9 mouse cellular contexts compared by ENCODE assay signal in genomic region chr7:6784340-6785073, GRCm38 (mm10). TPM values are rescaled to one million over a fixed set of nuclear protein-coding genes. Genes with fewer than 3 reads are reported as not detected.
DNase-seq lines count a peak whose midpoint lies in the region; ATAC-seq lines count a peak whose summit lies in the region.
"Had no signal": no experiment of that assay in that cellular context is flagged by ENCODE, and none has a peak within 500 bp of the region (broad histone marks: within the 10 kb centered on the region; RNA-seq: fewer than 3 reads in every experiment).

No protein-coding gene starts in this region.

- 22% methylated on average over 8 of the region's 8 CpGs for WGBS in heart, embryonic 16.5 days
- 5% methylated on average over 8 of the region's 8 CpGs for WGBS in kidney, embryonic 14.5 days
- 5% methylated on average over 8 of the region's 8 CpGs for WGBS in neural tube, embryonic 13.5 days

- H3K36me3 ChIP-seq in heart, embryonic 16.5 days (ENCODE audit: control insufficient read depth, insufficient read depth) = no peaks in the 10 kb centered on the region
- no peaks in the 10 kb centered on the region for H3K36me3 ChIP-seq in kidney, embryonic 14.5 days (ENCODE audit: control insufficient read depth, insufficient read depth, low read length)
- no peaks in the 10 kb centered on the region for H3K36me3 ChIP-seq in neural tube, embryonic 13.5 days

- peak overlapping the region; percentile 36 for H3K27ac ChIP-seq in heart, embryonic 16.5 days (ENCODE audit: low read length)
- H3K27ac ChIP-seq in kidney, embryonic 14.5 days (ENCODE audit: low read depth, low read length) = peak overlapping the region; percentile 90
- peak overlapping the region; percentile 67 for H3K27ac ChIP-seq in neural tube, embryonic 13.5 days (replicated peaks)

- no peaks in the 10 kb centered on the region for H3K27me3 ChIP-seq in heart, embryonic 16.5 days (ENCODE audit: control insufficient read depth, insufficient read depth, low read length)
- no peaks in the 10 kb centered on the region for H3K27me3 ChIP-seq in kidney, embryonic 14.5 days (ENCODE audit: control insufficient read depth, insufficient read depth, low read length)
- no peaks in the 10 kb centered on the region for H3K27me3 ChIP-seq in neural tube, embryonic 13.5 days
- H3K27me3 ChIP-seq: CH12.LX had no signal

- H3K9ac ChIP-seq in heart, embryonic 16.5 days (ENCODE audit: low read length) = no peak overlapping the region
- no peak overlapping the region for H3K9ac ChIP-seq in kidney, embryonic 14.5 days (ENCODE audit: low read depth, low read length)
- H3K9ac ChIP-seq in neural tube, embryonic 13.5 days = no peak overlapping the region

- DNase-seq in heart, adult 9 months (ENCODE audit: low spot score in 2 of 2) = no peak
- DNase-seq in embryo, embryonic 9.5 days (ENCODE audit: extremely low spot score) = peak; percentile 65
- no peak for DNase-seq in ovary, postnatal 10 days (ENCODE audit: low spot score)
- DNase-seq in frontal cortex, postnatal 36 days (ENCODE audit: low spot score in 2 of 2) = no peak

- H3K4me3 ChIP-seq in heart, embryonic 16.5 days (ENCODE audit: low read length) = no peak overlapping the region
- H3K4me3 ChIP-seq in kidney, embryonic 14.5 days (ENCODE audit: low read length) = no peak overlapping the region
- no peak overlapping the region for H3K4me3 ChIP-seq in neural tube, embryonic 13.5 days

- no peak for ATAC-seq in heart, embryonic 16.5 days (replicated peaks; ENCODE audit: extremely low read depth, insufficient read depth, low FRiP score)
- peak; percentile 87 for ATAC-seq in kidney, embryonic 14.5 days (ENCODE audit: low FRiP score, low TSS enrichment)
- no peak for ATAC-seq in neural tube, embryonic 13.5 days (ENCODE audit: low read depth)
- no peak for ATAC-seq in inflammation-experienced regulatory T-cells, adult 6 months

- no peaks in the 10 kb centered on the region for H3K9me3 ChIP-seq in heart, embryonic 16.5 days (replicated peaks; ENCODE audit: control insufficient read depth, low read length)
- H3K9me3 ChIP-seq in kidney, embryonic 14.5 days (ENCODE audit: control insufficient read depth, low read length) = no peaks in the 10 kb centered on the region
- no peaks in the 10 kb centered on the region for H3K9me3 ChIP-seq in neural tube, embryonic 13.5 days

- peaks cover 17% of the 10 kb centered on the region for H3K4me1 ChIP-seq in heart, embryonic 16.5 days (ENCODE audit: control insufficient read depth, insufficient read depth, low read length)
- peaks cover 37% of the 10 kb centered on the region for H3K4me1 ChIP-seq in kidney, embryonic 14.5 days (ENCODE audit: control insufficient read depth, insufficient read depth, low read length)
- peaks cover 26% of the 10 kb centered on the region for H3K4me1 ChIP-seq in neural tube, embryonic 13.5 days (replicated peaks)

- no peak overlapping the region for H3K4me2 ChIP-seq in heart, embryonic 16.5 days (ENCODE audit: low read depth, low read length)
- 0 out of 2 replicates have a peak overlapping the region, but pooled peaks have one; percentile 13 for H3K4me2 ChIP-seq in kidney, embryonic 14.5 days (replicated peaks; ENCODE audit: low read depth, low read length)
- 0 out of 2 replicates have a peak overlapping the region, but pooled peaks have one; percentile 1 for H3K4me2 ChIP-seq in neural tube, embryonic 13.5 days

RNA-seq across cellular contexts. Expression of gene Usp29, which starts 54.1 kb away (rescaled TPM):
- polyA plus RNA-seq in heart, embryonic 16.5 days (2015; fragmentation: Nextera tagmentation; extraction: Ambion mirVana) = 5.9 and 6.1 TPM in 2 replicates
- polyA plus RNA-seq in kidney, embryonic 14.5 days (2014; fragmentation: Nextera tagmentation; extraction: Ambion mirVana) = 9.3 and 9.5 TPM in 2 replicates
- polyA plus RNA-seq in neural tube, embryonic 13.5 days (2015; fragmentation: Nextera tagmentation; extraction: Ambion mirVana) = 19.1 and 20.6 TPM in 2 replicates
- polyA plus RNA-seq in inflammation-experienced regulatory T-cells, adult 6 months (2017; shearing (Covaris generic)) = under 1 TPM in 1 of 3 experiments, not detected in 2; 0.15 TPM

RNA-seq across cellular contexts. Expression of gene Peg3, which starts 54.3 kb away (rescaled TPM):
- 86.6 and 88.1 TPM in 2 replicates for polyA plus RNA-seq in heart, embryonic 16.5 days (2015; fragmentation: Nextera tagmentation; extraction: Ambion mirVana)
- 111 and 222 TPM in 2 replicates for polyA plus RNA-seq in kidney, embryonic 14.5 days (2014; fragmentation: Nextera tagmentation; extraction: Ambion mirVana)
- polyA plus RNA-seq in neural tube, embryonic 13.5 days (2015; fragmentation: Nextera tagmentation; extraction: Ambion mirVana) = 65.2 and 87.1 TPM in 2 replicates
- not detected for polyA plus RNA-seq in inflammation-experienced regulatory T-cells, adult 6 months (2017; shearing (Covaris generic))

Comparison
In these comparisons a context has a peak if more than half of its experiments do, and no peak if none do; other contexts are left out.
1. H3K27ac ChIP-seq: peak in every context shown above with its lines; median percentile 90 in kidney, embryonic 14.5 days; 67 in neural tube, embryonic 13.5 days; 36 in heart, embryonic 16.5 days.
2. RNA of gene Peg3, which starts 54.3 kb away (polyA plus RNA-seq): 111 to 222 TPM in kidney, embryonic 14.5 days, 86.6 to 88.1 TPM in heart, embryonic 16.5 days and 65.2 to 87.1 TPM in neural tube, embryonic 13.5 days; not detected in inflammation-experienced regulatory T-cells, adult 6 months; every median in the first group is over 10 times any median in the second.